Mouse (Mus musculus) layer of hippocampus, adult 18-20 months (tissue): ENCODE data around the gene Abca2. TPM values are rescaled to one million over a fixed set of nuclear protein-coding genes. Genes with fewer than 3 reads are reported as not detected.

ENCODE experiments used
- DNase-seq, 2 experiments: peaks; one replicate each; pipeline ENCODE4 v3.0.0; 2022; ENCODE audit warnings: low spot score in 2 of 2
- total RNA-seq, 2 experiments: library from RNA; stranded (reverse); gene quantifications; 2 replicates each; pipeline ENCODE4 v1.2.3; 2021

Abca2 gene
- total RNA-seq, 2 experiments from 2014 or later = 173 to 176 TPM

- DNase-seq = no peak
Measured at GRCm38 (mm10) chr2:25460135-25460534, 31.6 kb downstream of the Abca2 start.

GRCm38 (mm10) chr2:25460551-25461309 is 32.2 kb downstream of the Abca2 start, which contains the start of gene Paxx:
TSS of gene Paxx (minus strand) at chr2:25461094.
- peak; percentile 89 to 95 for DNase-seq

- no peak for DNase-seq
Measured at GRCm38 (mm10) chr2:25461407-25461806, 32.9 kb downstream of the Abca2 start.

- DNase-seq = no peak
Measured at GRCm38 (mm10) chr2:25463630-25464029, 35.1 kb downstream of the Abca2 start.

GRCm38 (mm10) chr2:25465256-25465655 is 36.8 kb downstream of the Abca2 start:
- DNase-seq = no peak

GRCm38 (mm10) chr2:25465816-25466635 is 37.5 kb downstream of the Abca2 start:
- no peak for DNase-seq

- DNase-seq = no peak
Measured at GRCm38 (mm10) chr2:25467606-25468303, 39.3 kb downstream of the Abca2 start.

- DNase-seq = peak; percentile 33 to 69
Measured at GRCm38 (mm10) chr2:25468962-25469915, 40.7 kb downstream of the Abca2 start.

- DNase-seq = no peak
Measured at GRCm38 (mm10) chr2:25469969-25470368, 41.5 kb downstream of the Abca2 start, which contains the start of gene Ptgds. TSS of gene Ptgds (minus strand) at chr2:25470046.

GRCm38 (mm10) chr2:25472550-25472949 is 44.0 kb downstream of the Abca2 start:
- no peak for DNase-seq

GRCm38 (mm10) chr2:25477541-25477940 is 49.0 kb downstream of the Abca2 start:
- no peak for DNase-seq

- DNase-seq = peak in 1 of 2 experiments; percentile 84
Measured at GRCm38 (mm10) chr2:25477967-25478675, 49.6 kb downstream of the Abca2 start.

- no peak for DNase-seq
Measured at GRCm38 (mm10) chr2:25479551-25480311, 51.2 kb downstream of the Abca2 start.

GRCm38 (mm10) chr2:25480541-25480940 is 52.0 kb downstream of the Abca2 start:
- no peak for DNase-seq

- DNase-seq = no peak
Measured at GRCm38 (mm10) chr2:25482969-25483368, 54.5 kb downstream of the Abca2 start.

- DNase-seq = no peak
Measured at GRCm38 (mm10) chr2:25484901-25485647, 56.6 kb downstream of the Abca2 start.

- DNase-seq = no peak
Measured at GRCm38 (mm10) chr2:25487965-25488670, 59.6 kb downstream of the Abca2 start.

- no peak for DNase-seq
Measured at GRCm38 (mm10) chr2:25488671-25489068, 60.2 kb downstream of the Abca2 start.
